Mouse (Mus musculus) lung, embryonic 15.5 days (tissue): ENCODE data around the gene Defa37. TPM values are rescaled to one million over a fixed set of nuclear protein-coding genes. Genes with fewer than 3 reads are reported as not detected.
"Not testable (repeated sequence)": the region's sequence is repeated elsewhere in the genome, so short reads cannot be mapped to it uniquely, and the experiment has no call there.

ENCODE experiments used
- ATAC-seq: fragments of 200-750 bp; cut with Nextera tagmentation; 2 replicates; pipeline ENCODE4 v1.8.0; 2017; ENCODE audit warnings: moderate number of reproducible peaks, borderline replicate concordance; ENCODE audit not compliant: low FRiP score, low TSS enrichment; ENCODE audit errors: extremely low read depth
- H3K27ac ChIP-seq: fragments of 300-500 bp; sonication (generic); 2 replicates; pipeline ENCODE4 v1.5.1; 2015; ENCODE audit warnings: moderate library complexity, mild to moderate bottlenecking, inconsistent platforms
- H3K27me3 ChIP-seq: fragments of 300-500 bp; sonication (generic); 2 replicates; pipeline ENCODE4 v1.6.1; 2015; ENCODE audit warnings: inconsistent platforms
- H3K36me3 ChIP-seq: fragments of 300-500 bp; sonication (generic); 2 replicates; pipeline ENCODE4 v1.6.1; 2015; ENCODE audit warnings: inconsistent platforms
- H3K4me1 ChIP-seq: fragments of 300-500 bp; sonication (generic); 2 replicates; pipeline ENCODE4 v1.6.1; 2015; ENCODE audit warnings: inconsistent platforms
- H3K4me2 ChIP-seq: fragments of 300-500 bp; sonication (generic); 2 replicates; pipeline ENCODE4 v1.6.1; 2015; ENCODE audit warnings: inconsistent platforms, mild to moderate bottlenecking, moderate library complexity
- H3K4me3 ChIP-seq: fragments of 300-500 bp; sonication (generic); 2 replicates; pipeline ENCODE4 v1.5.1; 2015; ENCODE audit warnings: mild to moderate bottlenecking, inconsistent platforms
- H3K9ac ChIP-seq: fragments of 300-500 bp; sonication (generic); 2 replicates; pipeline ENCODE4 v1.6.1; 2015; ENCODE audit warnings: inconsistent platforms
- H3K9me3 ChIP-seq: fragments of 300-500 bp; sonication (generic); 2 replicates; pipeline ENCODE4 v1.6.1; 2016; ENCODE audit warnings: inconsistent platforms
- WGBS: fragments of 180-500 bp; shearing (Covaris S2); methylation state at CpG from one replicate; pipeline ENCODE4 v1.1.7; 2015; 5-methylcytosine and 5-hydroxymethylcytosine counted together
- polyA plus RNA-seq: library from polyadenylated mRNA; unstranded; fragments of >200 nt; fragmentation: Nextera tagmentation; extraction: Ambion mirVana; gene quantifications from 2 replicates; pipeline ENCODE4 v1.2.1, GENCODE M21; 2015

The Defa37 gene
- not detected in 2 replicates for polyA plus RNA-seq

DNA sequence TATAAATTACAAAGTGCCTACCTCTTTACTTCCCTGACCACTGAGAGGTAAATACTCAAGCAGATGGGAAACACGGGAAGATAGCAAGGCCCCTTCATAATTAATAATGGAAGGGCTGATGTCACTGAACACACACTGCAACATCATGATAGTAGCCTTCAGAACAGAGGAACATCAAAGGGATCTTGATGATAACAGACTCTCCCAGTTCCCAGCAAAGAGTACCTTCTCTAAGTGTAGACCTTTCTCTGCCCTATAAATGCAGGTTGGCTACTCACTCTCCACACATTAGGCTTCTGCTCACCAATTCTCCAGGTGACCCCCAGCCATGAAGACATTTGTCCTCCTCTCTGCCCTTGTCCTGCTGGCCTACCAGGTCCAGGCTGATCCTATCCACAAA lies at the start of gene Defa37:
Gene Defa37 (plus strand): TSS at position 301 of the 400 bp plus-strand sequence.
- not testable (repeated sequence) for H3K4me3 ChIP-seq, H3K4me2 ChIP-seq, ATAC-seq, H3K9ac ChIP-seq, H3K27ac ChIP-seq, H3K4me1 ChIP-seq, H3K36me3 ChIP-seq, H3K9me3 ChIP-seq, H3K27me3 ChIP-seq
- WGBS, result no CpG with 5 or more reads among the region's 1 CpGs

GRCm38 (mm10) chr8:21528732-21529131 lies 36.5 kb upstream of the Defa37 start, which contains the start of gene Defa32:
Gene Defa32, plus strand, starts transcription at chr8:21529032.
- H3K36me3 ChIP-seq, H3K9ac ChIP-seq, H3K9me3 ChIP-seq, ATAC-seq, H3K27me3 ChIP-seq, H3K4me1 ChIP-seq, H3K4me3 ChIP-seq, H3K27ac ChIP-seq, H3K4me2 ChIP-seq: not testable (repeated sequence)
- no CpG with 5 or more reads among the region's 2 CpGs for WGBS

- H3K4me1 ChIP-seq, H3K36me3 ChIP-seq, H3K27ac ChIP-seq, H3K9me3 ChIP-seq, ATAC-seq, H3K4me2 ChIP-seq, H3K4me3 ChIP-seq, H3K27me3 ChIP-seq, H3K9ac ChIP-seq: not testable (repeated sequence)
- WGBS, result no CpG with 5 or more reads among the region's 1 CpGs
Observed at GRCm38 (mm10) chr8:21582706-21583105, 17.5 kb downstream of the Defa37 start, which contains the start of gene Defa28. Gene Defa28, plus strand, starts transcription at chr8:21583006.

DNA sequence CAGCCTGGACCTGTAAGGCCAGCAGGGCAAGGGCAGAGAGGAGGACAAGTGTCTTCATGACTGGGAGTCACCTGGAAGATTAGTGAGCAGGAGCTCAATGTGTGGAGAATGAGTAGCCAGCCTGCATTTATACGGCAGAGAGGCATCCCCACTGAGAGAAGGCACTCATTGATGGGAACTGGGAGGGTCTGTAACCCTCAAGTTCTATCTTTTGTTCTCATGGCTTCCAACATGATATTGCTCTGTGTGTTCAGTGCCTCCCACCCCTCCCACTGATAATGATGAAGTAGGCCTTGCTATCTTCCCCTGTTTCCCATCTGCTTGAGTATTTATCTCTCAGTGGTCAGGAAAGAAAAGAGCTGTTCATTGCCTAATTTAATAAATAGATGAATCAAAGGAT lies 29.2 kb downstream of the Defa37 start, which contains the start of gene Gm7861:
Gene Gm7861 (minus strand): TSS at position 101 of the 400 bp plus-strand sequence.
- not testable (repeated sequence) for H3K27ac ChIP-seq, ATAC-seq, H3K36me3 ChIP-seq, H3K4me3 ChIP-seq, H3K9me3 ChIP-seq, H3K4me2 ChIP-seq, H3K9ac ChIP-seq, H3K4me1 ChIP-seq, H3K27me3 ChIP-seq
- WGBS, result no CpG with 5 or more reads among the region's 1 CpGs

Other genes with a start within 250 kb of the Defa37 start
- gene Defa27, start 249.8 kb upstream of the Defa37 start, polyA plus RNA-seq, result not detected in 2 replicates
- gene Defa29, start 238.4 kb upstream of the Defa37 start, polyA plus RNA-seq, result not detected in 2 replicates
- not detected in 2 replicates for gene Defa2, start 186.9 kb upstream of the Defa37 start, polyA plus RNA-seq
- gene Defa33, start 173.6 kb upstream of the Defa37 start, polyA plus RNA-seq, result not detected in 2 replicates
- gene Defa36, start 138.0 kb upstream of the Defa37 start, polyA plus RNA-seq, result not detected in 2 replicates
- not detected in 2 replicates for gene Gm7849, start 108.8 kb upstream of the Defa37 start, polyA plus RNA-seq
- not detected in 2 replicates for gene Defa20, start 56.1 kb upstream of the Defa37 start, polyA plus RNA-seq
- not detected in 2 replicates for gene Defa32, start 36.4 kb upstream of the Defa37 start, polyA plus RNA-seq
- gene Defa28, start 17.6 kb downstream of the Defa37 start, polyA plus RNA-seq, result not detected in 2 replicates
- gene Gm7861, start 29.1 kb downstream of the Defa37 start, polyA plus RNA-seq, result not detected in 2 replicates
- not detected in 2 replicates for gene Defa26, start 52.8 kb downstream of the Defa37 start, polyA plus RNA-seq
- gene Defa17, start 90.4 kb downstream of the Defa37 start, polyA plus RNA-seq, result not detected in 2 replicates
- not detected in 2 replicates for gene Defa34, start 100.4 kb downstream of the Defa37 start, polyA plus RNA-seq
- gene AY761184, start 138.3 kb downstream of the Defa37 start, polyA plus RNA-seq, result not detected in 2 replicates
- gene Defa24, start 169.1 kb downstream of the Defa37 start, polyA plus RNA-seq, result not detected in 2 replicates